Mouse (Mus musculus): ENCODE data around the gene Akr1b3. TPM values are rescaled to one million over a fixed set of nuclear protein-coding genes. Genes with fewer than 3 reads are reported as not detected.

Gene Akr1b3
- total and polyA plus RNA-seq, 3 experiments: 110 to 532 (median 151) TPM

DNA sequence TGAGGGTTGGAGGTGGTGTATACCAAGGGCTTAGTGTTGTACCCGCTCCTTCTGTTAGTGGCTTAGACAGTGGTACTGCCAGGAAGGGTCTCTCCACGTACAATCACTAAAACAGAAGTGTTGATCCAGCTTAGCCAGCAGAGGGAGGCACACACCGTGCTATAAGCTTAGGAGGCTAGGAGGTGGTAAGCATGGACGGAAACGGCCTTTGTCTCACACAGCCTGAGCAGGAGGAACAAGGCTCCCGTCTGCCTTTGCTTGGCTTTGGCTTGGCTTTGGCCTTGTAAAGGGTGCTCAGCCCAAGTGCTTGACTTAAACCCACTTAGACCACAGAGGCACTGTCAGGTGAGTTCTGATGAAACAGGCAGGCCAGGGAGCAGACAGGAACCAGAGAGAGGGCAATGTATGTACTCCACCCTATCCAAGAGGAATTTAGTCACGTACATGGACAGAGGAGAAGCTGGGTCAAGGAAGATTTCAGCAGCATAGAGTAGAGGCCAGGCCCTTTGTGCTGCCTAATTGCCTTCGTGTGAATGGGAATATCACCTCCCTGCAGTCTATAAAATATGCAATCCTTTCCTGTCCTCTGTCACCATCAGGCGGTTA, 24.3 kb downstream of the Akr1b3 start:
- Histone ChIP-seq H3K4me3 (ENCODE audit: control insufficient read depth in 1 of 2, insufficient read depth in 1 of 2, low read depth in 2 of 2, low read length in 2 of 2) (no peak overlapping the region), H3K79me2 (ENCODE audit: control insufficient read depth, insufficient read depth, low read length, poor library complexity) (no peaks in the 10 kb centered on the region), H3K9me3 (replicated peaks; ENCODE audit: insufficient read depth, low read length) (no peaks in the 10 kb centered on the region), H3K27ac (ENCODE audit: control insufficient read depth, low read depth, low read length) (no peak overlapping the region), H3K27me3 (ENCODE audit: control insufficient read depth in 1 of 2, insufficient read depth in 2 of 2, low read length in 2 of 2) (peaks cover 0 to 2% of the 10 kb centered on the region in 2 experiments; a peak in 3 of 4 replicates), H3K4me1 (ENCODE audit: control insufficient read depth in 1 of 2, insufficient read depth in 2 of 2, low read length in 2 of 2) (no peaks in the 10 kb centered on the region), H3K9ac (ENCODE audit: control insufficient read depth, low read depth, low read length, poor library complexity, severe bottlenecking) (no peak overlapping the region), H3K36me3 (ENCODE audit: control insufficient read depth in 1 of 2, insufficient read depth in 2 of 2, low read length in 2 of 2) (no peaks in the 10 kb centered on the region)
- DNase-seq (ENCODE audit: low read depth, low spot score): peak; percentile 43
- no peak for TF ChIP-seq CHD2 (IDR thresholded peaks at IDR 0.05; ENCODE audit: low read length)
- no peak for TF ChIP-seq EP300 (IDR thresholded peaks at IDR 0.05; ENCODE audit: low read depth in 1 of 2, low read length in 2 of 2)
- no peak for TF ChIP-seq USF2 (IDR thresholded peaks at IDR 0.05; ENCODE audit: borderline replicate concordance in 1 of 2, insufficient read depth in 1 of 2, low read depth in 1 of 2, low read length in 2 of 2)
- TF ChIP-seq POLR2AphosphoS2 (IDR thresholded peaks at IDR 0.05; ENCODE audit: low read length): no peak
- no peak for TF ChIP-seq MEF2A (IDR thresholded peaks at IDR 0.05; ENCODE audit: extremely low read depth, insufficient replicate concordance, low read depth, low read length, poor library complexity, severe bottlenecking)
- no peak for TF ChIP-seq RCOR1 (IDR thresholded peaks at IDR 0.05; ENCODE audit: low read depth, low read length)
- no peak for TF ChIP-seq ELF1 (IDR thresholded peaks at IDR 0.05; ENCODE audit: low read depth, low read length)
- no peak for TF ChIP-seq POLR2A (IDR thresholded peaks at IDR 0.05; ENCODE audit: control insufficient read depth in 1 of 2, insufficient read depth in 1 of 2, low read depth in 1 of 2, low read length in 2 of 2, poor library complexity in 1 of 2)
- TF ChIP-seq TBP (IDR thresholded peaks at IDR 0.05; ENCODE audit: low read depth, low read length): no peak
- no peak for TF ChIP-seq ZMIZ1 (IDR thresholded peaks at IDR 0.05; ENCODE audit: low read depth, low read length)
- TF ChIP-seq ZNF384 (IDR thresholded peaks at IDR 0.05; ENCODE audit: low read depth, low read length): no peak
- no peak for TF ChIP-seq HCFC1 (IDR thresholded peaks at IDR 0.05; ENCODE audit: low read depth, low read length)
- TF ChIP-seq E2F4 (IDR thresholded peaks at IDR 0.05; ENCODE audit: borderline replicate concordance, low read depth, low read length): no peak
- TF ChIP-seq CTCF (IDR thresholded peaks at IDR 0.05 in 2 of 3, conservative IDR thresholded peaks at IDR 0.05 in 1 of 3; ENCODE audit: control insufficient read depth in 1 of 3, insufficient read depth in 1 of 3, low read depth in 2 of 3, low read length in 3 of 3, poor library complexity in 1 of 3, severe bottlenecking in 1 of 3): peak in 2 of 3 experiments; percentile 46 to 61; a peak in 4 of 6 replicates
- TF ChIP-seq JUND (IDR thresholded peaks at IDR 0.05; ENCODE audit: low read depth, low read length): no peak
- no peak for TF ChIP-seq GABPA (IDR thresholded peaks at IDR 0.05; ENCODE audit: low read depth, low read length)
- TF ChIP-seq RAD21 (IDR thresholded peaks at IDR 0.05; ENCODE audit: low read depth, low read length): peak; percentile 58
- TF ChIP-seq MAX (IDR thresholded peaks at IDR 0.05; ENCODE audit: low read length): no peak
- TF ChIP-seq KAT2A (conservative IDR thresholded peaks at IDR 0.05; ENCODE audit: low read depth, low read length): no peak
- TF ChIP-seq GATA1 (IDR thresholded peaks at IDR 0.05; ENCODE audit: low read depth, low read length): no peak
- TF ChIP-seq MAZ (IDR thresholded peaks at IDR 0.05; ENCODE audit: low read depth, low read length): no peak
- TF ChIP-seq MAFK (IDR thresholded peaks at IDR 0.05; ENCODE audit: borderline replicate concordance, low read depth, low read length): no peak
- TF ChIP-seq SIN3A (IDR thresholded peaks at IDR 0.05; ENCODE audit: low read length): no peak
- TF ChIP-seq UBTF (IDR thresholded peaks at IDR 0.05; ENCODE audit: borderline replicate concordance, insufficient read depth, low read depth, low read length): no peak
- peak; percentile 64 for TF ChIP-seq SMC3 (IDR thresholded peaks at IDR 0.05; ENCODE audit: low read depth, low read length)
- no peak for TF ChIP-seq NRF1 (IDR thresholded peaks at IDR 0.05; ENCODE audit: insufficient read depth, low read depth, low read length, poor library complexity, severe bottlenecking)
- TF ChIP-seq CHD1 (IDR thresholded peaks at IDR 0.05; ENCODE audit: low read depth, low read length): no peak
- no peak for TF ChIP-seq USF1 (IDR thresholded peaks at IDR 0.05; ENCODE audit: low read depth, low read length)
- TF ChIP-seq ZC3H11A (IDR thresholded peaks at IDR 0.05; ENCODE audit: low read depth, low read length): peak; percentile 28; the same call in 1 of the 2 replicates

All from MEL (cell line).